Mouse (Mus musculus): ENCODE measurements around the gene Tspan31.

DNA sequence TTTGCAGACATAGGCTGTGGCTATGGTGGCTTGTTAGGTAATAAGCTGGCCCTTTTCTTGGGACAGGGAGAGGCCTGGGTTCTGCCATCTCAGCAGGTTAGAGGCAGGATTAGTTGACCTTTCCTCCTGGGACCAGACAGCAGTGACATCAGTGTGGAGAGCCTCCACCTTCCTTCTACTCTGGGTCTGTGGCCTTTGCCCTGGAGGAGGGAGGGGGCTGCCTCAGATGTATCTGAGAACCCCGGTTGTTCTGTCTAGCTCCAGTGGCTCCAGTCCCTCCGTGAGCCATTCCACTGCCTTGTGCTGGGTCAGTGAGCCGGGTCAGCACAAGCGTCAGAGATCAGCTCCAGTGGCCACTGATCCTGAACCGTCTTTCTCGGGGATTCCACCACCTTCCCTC lies 26.9 kb downstream of the Tspan31 start:
- no peak for TF ChIP-seq CTCF (IDR thresholded peaks at IDR 0.05 in 2 of 3, conservative IDR thresholded peaks at IDR 0.05 in 1 of 3; ENCODE audit: control insufficient read depth in 1 of 3, insufficient read depth in 1 of 3, low read depth in 2 of 3, low read length in 3 of 3, poor library complexity in 1 of 3, severe bottlenecking in 1 of 3)
- no peak for TF ChIP-seq POLR2A (IDR thresholded peaks at IDR 0.05; ENCODE audit: control insufficient read depth in 1 of 2, insufficient read depth in 1 of 2, low read depth in 1 of 2, low read length in 2 of 2, poor library complexity in 1 of 2)
- no peak for TF ChIP-seq GATA1 (IDR thresholded peaks at IDR 0.05; ENCODE audit: low read depth, low read length)
